Mouse (Mus musculus): ENCODE results near the gene Bmp2. TPM values are rescaled to one million over a fixed set of nuclear protein-coding genes. Genes with fewer than 3 reads are reported as not detected.

Gene Bmp2
- polyA plus RNA-seq, 1 experiment from 2014 or later, result 4.2 TPM

- 0 out of 2 replicates have a peak, but pooled peaks cover 4% of the 10 kb centered on the region for H3K27me3 ChIP-seq (ENCODE audit: control insufficient read depth, insufficient read depth, low read length)
- H3K4me2 ChIP-seq (replicated peaks; ENCODE audit: low read depth, low read length), result peak overlapping the region; percentile 93
- no peak overlapping the region for H3K9ac ChIP-seq (replicated peaks; ENCODE audit: low read depth, low read length)
- H3K4me3 ChIP-seq (ENCODE audit: low read depth, low read length), result peak overlapping the region; percentile 70
- H3K4me1 ChIP-seq (ENCODE audit: control insufficient read depth, insufficient read depth, low read length), result no peaks in the 10 kb centered on the region
- no peak for ATAC-seq (ENCODE audit: insufficient number of reproducible peaks, insufficient read depth, low FRiP score, low read depth)
- no peaks in the 10 kb centered on the region for H3K36me3 ChIP-seq (ENCODE audit: control insufficient read depth, insufficient read depth, low read length)
- H3K27ac ChIP-seq (ENCODE audit: low read length), result no peak overlapping the region
- no peaks in the 10 kb centered on the region for H3K9me3 ChIP-seq (ENCODE audit: control insufficient read depth, low read depth, low read length)
- 35% methylated on average over 9 of the region's 9 CpGs for WGBS
Measured at GRCm38 (mm10) chr2:133553911-133554285, 1.9 kb downstream of the Bmp2 start.

GRCm38 (mm10) chr2:133554286-133555021, 2.5 kb downstream of the Bmp2 start:
- no peaks in the 10 kb centered on the region for H3K4me1 ChIP-seq (ENCODE audit: control insufficient read depth, insufficient read depth, low read length)
- WGBS, result 1% methylated on average over 55 of the region's 55 CpGs

GRCm38 (mm10) chr2:133564248-133564886, 12.4 kb downstream of the Bmp2 start:
- Histone ChIP-seq H3K27me3 (ENCODE audit: control insufficient read depth, insufficient read depth, low read length) (no peaks in the 10 kb centered on the region), H3K4me2 (replicated peaks; ENCODE audit: low read depth, low read length) (no peak overlapping the region), H3K36me3 (ENCODE audit: control insufficient read depth, insufficient read depth, low read length) (no peaks in the 10 kb centered on the region), H3K4me1 (ENCODE audit: control insufficient read depth, insufficient read depth, low read length) (no peaks in the 10 kb centered on the region), H3K27ac (ENCODE audit: low read length) (no peak overlapping the region), H3K4me3 (ENCODE audit: low read depth, low read length) (no peak overlapping the region), H3K9ac (replicated peaks; ENCODE audit: low read depth, low read length) (no peak overlapping the region), H3K9me3 (ENCODE audit: control insufficient read depth, low read depth, low read length) (no peaks in the 10 kb centered on the region)
- 67% methylated on average over 10 of the region's 10 CpGs for WGBS
- ATAC-seq (ENCODE audit: insufficient number of reproducible peaks, insufficient read depth, low FRiP score, low read depth), result no peak

More at GRCm38 (mm10) chr2:133554286-133555021, 2.5 kb downstream of the Bmp2 start:
- H3K4me3 ChIP-seq (ENCODE audit: low read depth, low read length), result peak overlapping the region; percentile 70
- peak; percentile 70 for ATAC-seq (ENCODE audit: insufficient number of reproducible peaks, insufficient read depth, low FRiP score, low read depth)
- H3K9ac ChIP-seq (replicated peaks; ENCODE audit: low read depth, low read length), result peak overlapping the region; percentile 28
- peak overlapping the region; percentile 93 for H3K4me2 ChIP-seq (replicated peaks; ENCODE audit: low read depth, low read length)
- H3K9me3 ChIP-seq (ENCODE audit: control insufficient read depth, low read depth, low read length), result no peaks in the 10 kb centered on the region
- H3K27ac ChIP-seq (ENCODE audit: low read length), result no peak overlapping the region
- 0 out of 2 replicates have a peak, but pooled peaks cover 4% of the 10 kb centered on the region for H3K27me3 ChIP-seq (ENCODE audit: control insufficient read depth, insufficient read depth, low read length)
- H3K36me3 ChIP-seq (ENCODE audit: control insufficient read depth, insufficient read depth, low read length), result no peaks in the 10 kb centered on the region

- no peaks in the 10 kb centered on the region for H3K9me3 ChIP-seq (ENCODE audit: control insufficient read depth, low read depth, low read length)
- H3K4me2 ChIP-seq (replicated peaks; ENCODE audit: low read depth, low read length), result no peak overlapping the region
- H3K27me3 ChIP-seq (ENCODE audit: control insufficient read depth, insufficient read depth, low read length), result no peaks in the 10 kb centered on the region
- no peak overlapping the region for H3K27ac ChIP-seq (ENCODE audit: low read length)
- ATAC-seq (ENCODE audit: insufficient number of reproducible peaks, insufficient read depth, low FRiP score, low read depth), result no peak
- no peaks in the 10 kb centered on the region for H3K4me1 ChIP-seq (ENCODE audit: control insufficient read depth, insufficient read depth, low read length)
- no peaks in the 10 kb centered on the region for H3K36me3 ChIP-seq (ENCODE audit: control insufficient read depth, insufficient read depth, low read length)
- no peak overlapping the region for H3K4me3 ChIP-seq (ENCODE audit: low read depth, low read length)
- H3K9ac ChIP-seq (replicated peaks; ENCODE audit: low read depth, low read length), result no peak overlapping the region
- WGBS, result 79% methylated on average over 5 of the region's 5 CpGs
Measured at GRCm38 (mm10) chr2:133565424-133565823, 13.5 kb downstream of the Bmp2 start.

- ATAC-seq (ENCODE audit: insufficient number of reproducible peaks, insufficient read depth, low FRiP score, low read depth), result no peak
- Histone ChIP-seq H3K4me1 (ENCODE audit: control insufficient read depth, insufficient read depth, low read length) (no peaks in the 10 kb centered on the region), H3K4me3 (ENCODE audit: low read depth, low read length) (no peak overlapping the region), H3K27ac (ENCODE audit: low read length) (no peak overlapping the region), H3K9ac (replicated peaks; ENCODE audit: low read depth, low read length) (no peak overlapping the region), H3K9me3 (ENCODE audit: control insufficient read depth, low read depth, low read length) (no peaks in the 10 kb centered on the region), H3K36me3 (ENCODE audit: control insufficient read depth, insufficient read depth, low read length) (no peaks in the 10 kb centered on the region), H3K4me2 (replicated peaks; ENCODE audit: low read depth, low read length) (no peak overlapping the region), H3K27me3 (ENCODE audit: control insufficient read depth, insufficient read depth, low read length) (no peaks in the 10 kb centered on the region)
- WGBS, result 51% methylated on average over 14 of the region's 14 CpGs
Measured at GRCm38 (mm10) chr2:133565995-133566710, 14.2 kb downstream of the Bmp2 start.

GRCm38 (mm10) chr2:133591562-133592255, 39.8 kb downstream of the Bmp2 start:
- 47% methylated on average over 12 of the region's 12 CpGs for WGBS
- H3K27ac ChIP-seq (ENCODE audit: low read length), result no peak overlapping the region
- H3K9me3 ChIP-seq (ENCODE audit: control insufficient read depth, low read depth, low read length), result no peaks in the 10 kb centered on the region; the same call in 1 of the 2 replicates
- H3K9ac ChIP-seq (replicated peaks; ENCODE audit: low read depth, low read length), result no peak overlapping the region
- no peaks in the 10 kb centered on the region for H3K36me3 ChIP-seq (ENCODE audit: control insufficient read depth, insufficient read depth, low read length)
- H3K4me1 ChIP-seq (ENCODE audit: control insufficient read depth, insufficient read depth, low read length), result no peaks in the 10 kb centered on the region
- no peaks in the 10 kb centered on the region for H3K27me3 ChIP-seq (ENCODE audit: control insufficient read depth, insufficient read depth, low read length)
- ATAC-seq (ENCODE audit: insufficient number of reproducible peaks, insufficient read depth, low FRiP score, low read depth), result no peak
- no peak overlapping the region for H3K4me3 ChIP-seq (ENCODE audit: low read depth, low read length)
- H3K4me2 ChIP-seq (replicated peaks; ENCODE audit: low read depth, low read length), result no peak overlapping the region

Small RNA genes within 50 kb of the gene (microRNA-seq; reads per million reads assigned to microRNA genes)
- gene Mir3090, result not detected
